Mouse (Mus musculus) intestine, postnatal 0 days (tissue): Measurements from ENCODE around the gene Edil3. TPM values are rescaled to one million over a fixed set of nuclear protein-coding genes. Genes with fewer than 3 reads are reported as not detected.

ENCODE experiments used
- ATAC-seq: fragments of 200-750 bp; cut with Nextera tagmentation; 2 replicates; pipeline ENCODE4 v1.8.0; 2017; ENCODE audit warnings: mild to moderate bottlenecking, moderate TSS enrichment, moderate library complexity
- H3K27ac ChIP-seq: fragments of 300-500 bp; sonication (generic); 2 replicates; pipeline ENCODE4 v1.5.1; 2014; ENCODE audit warnings: mild to moderate bottlenecking, low read depth, low read length, moderate library complexity
- H3K27me3 ChIP-seq: fragments of 300-500 bp; sonication (generic); replicated peaks from 2 replicates; pipeline ENCODE4 v1.6.1; 2014; ENCODE audit warnings: low read length, mixed read lengths; ENCODE audit not compliant: control insufficient read depth, insufficient read depth
- H3K36me3 ChIP-seq: fragments of 300-500 bp; sonication (generic); 2 replicates; pipeline ENCODE4 v1.6.1; 2014; ENCODE audit warnings: mild to moderate bottlenecking, moderate library complexity; ENCODE audit not compliant: control insufficient read depth, insufficient read depth
- H3K4me1 ChIP-seq: fragments of 300-500 bp; sonication (generic); replicated peaks from 2 replicates; pipeline ENCODE4 v1.6.1; 2014; ENCODE audit warnings: antibody characterized with exemption, low read length, mixed read lengths; ENCODE audit not compliant: control insufficient read depth, insufficient read depth
- H3K4me2 ChIP-seq: fragments of 300-500 bp; sonication (generic); replicated peaks from 2 replicates; pipeline ENCODE4 v1.6.1; 2014; ENCODE audit warnings: low read depth, mild to moderate bottlenecking, moderate library complexity
- H3K4me3 ChIP-seq: fragments of 300-500 bp; sonication (generic); 2 replicates; pipeline ENCODE4 v1.5.1; 2014; ENCODE audit warnings: low read depth, low read length
- H3K9ac ChIP-seq: fragments of 300-500 bp; sonication (generic); 2 replicates; pipeline ENCODE4 v1.6.1; 2014; ENCODE audit warnings: mild to moderate bottlenecking, low read depth, low read length
- H3K9me3 ChIP-seq: fragments of 300-500 bp; sonication (generic); 2 replicates; pipeline ENCODE4 v1.6.1; 2016; ENCODE audit warnings: mixed run types; ENCODE audit not compliant: control insufficient read depth
- CTCF ChIP-seq: sonication (generic); IDR thresholded peaks from 2 replicates; pipeline ENCODE4 v1.5.1; 2016; ENCODE audit warnings: low read depth, mild to moderate bottlenecking, control low read depth, antibody characterized with exemption, moderate library complexity
- WGBS: fragments of 180-500 bp; shearing (Covaris S2); extraction: QIAGEN DNeasy Blood & Tissue Kit; methylation state at CpG from one replicate; pipeline ENCODE4 v1.1.7; 2014; 5-methylcytosine and 5-hydroxymethylcytosine counted together
- polyA plus RNA-seq: library from polyadenylated mRNA; unstranded; fragments of >200 nt; fragmentation: Nextera tagmentation; extraction: Ambion mirVana; gene quantifications from 2 replicates; pipeline ENCODE4 v1.2.1, GENCODE M21; 2015

The Edil3 gene
- polyA plus RNA-seq, 1 experiment from 2014 or later = 3.0 TPM

- Histone ChIP-seq H3K27ac (no peak overlapping the region), H3K36me3 (no peaks in the 10 kb centered on the region), H3K27me3 (no peaks in the 10 kb centered on the region), H3K9ac (no peak overlapping the region), H3K4me1 (no peaks in the 10 kb centered on the region), H3K9me3 (no peaks in the 10 kb centered on the region), H3K4me2 (no peak overlapping the region), H3K4me3 (no peak overlapping the region)
- 81% methylated on average over 5 of the region's 5 CpGs for WGBS
- no peak for ATAC-seq
- TF ChIP-seq CTCF = no peak
Observed at GRCm38 (mm10) chr13:89371656-89372240, 550.5 kb downstream of the Edil3 start.
